Mouse (Mus musculus) stomach, embryonic 14.5 days (tissue): ENCODE measurements at regions not wholly inside any gene's neighbourhood (a gene's known extent, or its start where the extent isn't known, plus 50 kb on each side); places are given as distances from the start of the nearest gene placed in this dataset.

Source experiments
- ATAC-seq: fragments of 200-750 bp; cut with Nextera tagmentation; 2 replicates; pipeline ENCODE4 v1.8.0; 2017; ENCODE audit warnings: low read depth, moderate TSS enrichment; ENCODE audit not compliant: insufficient number of reproducible peaks, insufficient read depth, low FRiP score
- H3K27ac ChIP-seq: fragments of 300-500 bp; sonication (generic); 2 replicates; pipeline ENCODE4 v1.5.1; 2014; ENCODE audit warnings: mild to moderate bottlenecking, low read length, moderate library complexity, mixed read lengths
- H3K27me3 ChIP-seq: fragments of 300-500 bp; sonication (generic); 2 replicates; pipeline ENCODE4 v1.6.1; 2014; ENCODE audit warnings: low read length, control low read depth, mixed read lengths; ENCODE audit not compliant: control insufficient read depth, insufficient read depth
- H3K36me3 ChIP-seq: fragments of 300-500 bp; sonication (generic); 2 replicates; pipeline ENCODE4 v1.6.1; 2014; ENCODE audit warnings: mild to moderate bottlenecking, control low read depth, low read length, moderate library complexity, mixed read lengths; ENCODE audit not compliant: control insufficient read depth, insufficient read depth
- H3K4me1 ChIP-seq: fragments of 300-500 bp; sonication (generic); 2 replicates; pipeline ENCODE4 v1.6.1; 2014; ENCODE audit warnings: low read length, control low read depth, mixed read lengths; ENCODE audit not compliant: control insufficient read depth, insufficient read depth
- H3K4me2 ChIP-seq: fragments of 300-500 bp; sonication (generic); replicated peaks from 2 replicates; pipeline ENCODE4 v1.6.1; 2014; ENCODE audit warnings: low read depth, low read length, control low read depth
- H3K4me3 ChIP-seq: fragments of 300-500 bp; sonication (generic); 2 replicates; pipeline ENCODE4 v1.5.1; 2014; ENCODE audit warnings: low read depth, low read length, control low read depth
- H3K9ac ChIP-seq: fragments of 300-500 bp; sonication (generic); replicated peaks from 2 replicates; pipeline ENCODE4 v1.6.1; 2014; ENCODE audit warnings: low read depth, mild to moderate bottlenecking, control low read depth, low read length, moderate library complexity, mixed read lengths
- H3K9me3 ChIP-seq: fragments of 300-500 bp; sonication (generic); 2 replicates; pipeline ENCODE4 v1.6.1; 2016; ENCODE audit warnings: low read depth, low read length, control low read depth; ENCODE audit not compliant: control insufficient read depth
- WGBS: fragments of 180-500 bp; shearing (Covaris S2); extraction: QIAGEN DNeasy Blood & Tissue Kit; methylation state at CpG from one replicate; pipeline ENCODE4 v1.1.7; 2014; 5-methylcytosine and 5-hydroxymethylcytosine counted together

DNA sequence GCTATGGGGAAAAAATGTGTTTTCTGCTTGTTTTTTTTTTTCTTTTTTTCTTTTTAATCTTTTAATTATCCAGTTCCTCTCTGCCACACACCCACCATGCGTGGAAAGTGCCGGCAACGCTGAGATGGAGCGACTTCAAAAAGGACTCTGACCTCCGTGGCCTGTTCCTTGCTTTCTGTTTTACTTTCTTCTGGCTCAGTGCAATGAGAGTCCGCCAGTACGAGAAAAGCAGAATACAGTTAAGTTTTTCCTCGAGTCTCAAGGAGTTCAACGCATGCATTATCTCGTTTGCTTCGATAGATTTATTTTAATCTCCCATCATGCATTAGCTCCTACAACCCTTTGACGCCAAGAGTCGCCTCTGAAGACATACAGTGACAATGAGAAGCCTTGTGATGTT lies 284.3 kb downstream of the Pmp22 start:
- no peak for ATAC-seq
- no peaks in the 10 kb centered on the region for H3K36me3 ChIP-seq
- peak overlapping the region; percentile 46 for H3K4me2 ChIP-seq
- no peaks in the 10 kb centered on the region for H3K9me3 ChIP-seq
- H3K4me3 ChIP-seq: 0 out of 2 replicates have a peak overlapping the region, but pooled peaks have one; percentile 15
- H3K27me3 ChIP-seq: no peaks in the 10 kb centered on the region
- H3K27ac ChIP-seq: no peak overlapping the region
- H3K4me1 ChIP-seq: peaks cover 11% of the 10 kb centered on the region
- H3K9ac ChIP-seq: no peak overlapping the region
- WGBS: 23% methylated on average over 13 of the region's 13 CpGs

- Histone ChIP-seq H3K36me3 (no peaks in the 10 kb centered on the region), H3K9me3 (no peaks in the 10 kb centered on the region), H3K9ac (no peak overlapping the region), H3K4me2 (no peak overlapping the region), H3K27me3 (no peaks in the 10 kb centered on the region), H3K4me1 (peaks cover 11% of the 10 kb centered on the region), H3K27ac (no peak overlapping the region), H3K4me3 (no peak overlapping the region)
- WGBS: 78% methylated on average over 4 of the region's 4 CpGs
- no peak for ATAC-seq
Measured at GRCm38 (mm10) chr11:63413621-63414020, 284.8 kb downstream of the Pmp22 start.

DNA sequence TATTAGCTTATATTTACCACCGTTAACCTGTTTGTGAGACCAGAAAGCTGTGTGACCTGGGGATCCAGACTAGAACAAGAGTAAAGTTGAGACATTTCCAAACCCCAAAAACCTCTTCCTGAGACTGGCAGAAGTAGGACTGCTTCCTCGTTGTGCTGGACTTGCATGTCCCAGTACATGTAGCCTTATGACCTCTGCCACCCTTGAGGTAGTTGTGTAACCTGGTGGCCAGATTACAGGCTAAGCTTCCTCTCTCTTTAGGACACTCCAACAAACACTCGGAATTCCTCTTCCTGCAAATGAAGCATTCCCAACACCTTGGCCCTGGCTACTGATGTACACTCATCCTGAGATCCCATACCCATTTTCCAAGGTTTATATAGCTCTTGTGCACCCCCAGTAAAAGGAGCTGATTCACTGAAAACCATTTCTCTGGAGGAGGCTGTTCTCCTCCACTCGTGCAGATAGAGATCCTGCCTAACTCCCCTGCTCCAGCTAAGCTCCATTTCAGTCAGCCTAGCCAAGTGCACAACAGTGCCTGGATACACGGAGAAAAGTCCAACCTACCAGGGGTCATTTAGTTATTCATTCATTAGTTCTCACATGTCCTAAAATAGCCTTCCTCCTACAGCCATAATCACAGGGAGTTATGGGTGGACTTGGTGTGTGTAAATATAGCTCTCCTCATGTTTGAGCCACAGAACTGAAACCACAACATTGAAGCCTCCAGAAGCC lies 289.4 kb downstream of the Pmp22 start:
- ATAC-seq: no peak
- H3K27ac ChIP-seq: no peak overlapping the region
- WGBS: 74% methylated on average over 5 of the region's 5 CpGs
- no peaks in the 10 kb centered on the region for H3K9me3 ChIP-seq
- H3K4me3 ChIP-seq: no peak overlapping the region
- no peak overlapping the region for H3K9ac ChIP-seq
- 0 out of 2 replicates have a peak, but pooled peaks cover 1% of the 10 kb centered on the region for H3K4me1 ChIP-seq
- no peaks in the 10 kb centered on the region for H3K27me3 ChIP-seq
- no peak overlapping the region for H3K4me2 ChIP-seq
- no peaks in the 10 kb centered on the region for H3K36me3 ChIP-seq

GRCm38 (mm10) chr11:63420341-63420740 lies 291.6 kb downstream of the Pmp22 start:
- 74% methylated on average over 3 of the region's 3 CpGs for WGBS
- Histone ChIP-seq H3K9me3 (no peaks in the 10 kb centered on the region), H3K4me1 (no peaks in the 10 kb centered on the region), H3K9ac (no peak overlapping the region), H3K4me2 (no peak overlapping the region), H3K36me3 (no peaks in the 10 kb centered on the region), H3K4me3 (no peak overlapping the region), H3K27me3 (no peaks in the 10 kb centered on the region), H3K27ac (no peak overlapping the region)
- no peak for ATAC-seq

DNA sequence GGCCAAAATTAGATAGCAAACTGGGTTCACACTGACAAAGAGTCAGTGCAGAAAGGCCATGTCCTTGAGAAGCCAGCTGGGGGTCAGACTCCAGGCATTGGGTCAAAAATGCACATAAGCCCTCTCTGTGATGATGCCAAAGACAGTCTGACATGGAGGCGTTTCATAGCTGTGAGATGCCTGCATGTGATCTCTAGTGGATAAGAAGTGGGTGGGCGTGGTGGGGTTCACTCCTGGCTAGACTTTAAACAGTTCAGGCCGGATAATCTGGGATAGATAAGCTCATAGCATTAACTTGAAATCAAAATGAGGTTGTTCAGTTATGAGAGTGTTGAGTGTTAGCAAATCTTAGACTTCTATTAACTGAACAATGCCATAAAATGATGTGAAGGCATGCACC lies 293.3 kb downstream of the Pmp22 start:
- 75% methylated on average over 3 of the region's 3 CpGs for WGBS
- no peak overlapping the region for H3K4me3 ChIP-seq

DNA sequence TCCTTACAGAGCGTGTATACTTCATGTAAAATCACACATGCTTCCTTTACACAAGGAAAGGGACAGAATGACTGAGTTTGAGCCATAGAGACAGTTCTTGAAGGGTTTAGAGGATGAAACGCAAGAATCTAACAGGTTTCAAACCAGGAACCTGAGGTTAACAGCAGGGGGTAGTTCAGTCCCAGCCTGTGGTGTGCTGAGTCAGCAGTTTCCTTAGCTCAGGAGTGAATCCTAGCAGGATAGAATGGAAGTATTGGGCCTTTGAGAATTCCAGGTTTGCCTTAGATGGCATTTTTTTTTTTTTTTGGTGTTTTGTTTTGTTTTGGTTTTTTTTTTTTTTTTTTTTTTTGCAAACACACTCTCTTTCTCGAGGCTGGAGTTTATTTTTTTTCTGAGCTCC lies 295.5 kb downstream of the Pmp22 start:
- no peaks in the 10 kb centered on the region for H3K4me1 ChIP-seq
- no peak overlapping the region for H3K27ac ChIP-seq
- no peaks in the 10 kb centered on the region for H3K36me3 ChIP-seq
- ATAC-seq: no peak
- H3K27me3 ChIP-seq: no peaks in the 10 kb centered on the region
- H3K9ac ChIP-seq: no peak overlapping the region
- WGBS: 65% methylated on average over 3 of the region's 3 CpGs
- no peak overlapping the region for H3K4me2 ChIP-seq
- no peak overlapping the region for H3K4me3 ChIP-seq
- H3K9me3 ChIP-seq: no peaks in the 10 kb centered on the region

More for the DNA sequence above, 293.3 kb downstream of the Pmp22 start:
- Histone ChIP-seq H3K9ac (no peak overlapping the region), H3K27ac (no peak overlapping the region), H3K36me3 (no peaks in the 10 kb centered on the region), H3K4me2 (no peak overlapping the region), H3K9me3 (no peaks in the 10 kb centered on the region), H3K27me3 (no peaks in the 10 kb centered on the region), H3K4me1 (no peaks in the 10 kb centered on the region)
- ATAC-seq: no peak

DNA sequence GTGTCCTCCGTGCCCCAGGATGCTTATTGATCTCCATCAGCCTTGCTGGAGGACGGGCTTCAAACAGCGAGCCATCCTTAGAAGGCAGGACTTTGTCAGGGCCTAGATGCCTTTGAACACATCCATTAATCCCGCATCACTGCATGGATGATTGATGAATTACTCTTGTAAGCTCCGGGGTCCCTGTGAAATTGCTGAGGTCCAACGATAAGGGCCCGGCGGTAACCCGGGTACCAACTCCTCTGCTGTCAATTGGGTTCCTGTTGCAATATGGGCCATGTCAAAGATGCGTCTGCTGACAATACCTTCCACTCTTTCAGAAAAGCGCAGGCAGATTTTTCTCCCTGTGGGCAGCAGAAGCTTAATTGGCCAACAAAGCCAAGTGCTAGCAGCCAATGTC lies 297.0 kb downstream of the Pmp22 start:
- Histone ChIP-seq H3K4me2 (no peak overlapping the region), H3K27ac (no peak overlapping the region), H3K4me1 (no peaks in the 10 kb centered on the region), H3K9ac (no peak overlapping the region), H3K36me3 (no peaks in the 10 kb centered on the region), H3K9me3 (no peaks in the 10 kb centered on the region), H3K4me3 (no peak overlapping the region), H3K27me3 (no peaks in the 10 kb centered on the region)
- ATAC-seq: no peak
- 44% methylated on average over 11 of the region's 11 CpGs for WGBS

GRCm38 (mm10) chr11:63453786-63454185 lies 325.0 kb downstream of the Pmp22 start:
- Histone ChIP-seq H3K27me3 (no peaks in the 10 kb centered on the region), H3K9me3 (peaks cover 6% of the 10 kb centered on the region; the same call in 1 of the 2 replicates), H3K9ac (no peak overlapping the region), H3K4me1 (peaks cover 7% of the 10 kb centered on the region; the same call in 1 of the 2 replicates), H3K4me3 (no peak overlapping the region), H3K36me3 (no peaks in the 10 kb centered on the region), H3K4me2 (no peak overlapping the region), H3K27ac (no peak overlapping the region)
- no peak for ATAC-seq
- WGBS: 50% methylated on average over 5 of the region's 5 CpGs
